Mouse (Mus musculus): ENCODE results near the gene Calml3. TPM values are rescaled to one million over a fixed set of nuclear protein-coding genes. Genes with fewer than 3 reads are reported as not detected.

Gene Calml3
- 0.09 TPM in 1 of 2 replicates, not detected in the other for polyA plus RNA-seq (2012; rRNA removed)

GRCm38 (mm10) chr13:3804186-3804585, at the start of gene Calml3:
TSS of gene Calml3 (minus strand) at chr13:3804316.

GRCm38 (mm10) chr13:3837312-3837807, 33.2 kb upstream of the Calml3 start, which contains the start of gene Calm4:
TSS of gene Calm4 (plus strand) at chr13:3837757.

Other genes starting within 250 kb of the Calml3 start
- 4.8 and 5.1 TPM in 2 replicates for gene Fam208b, start 193.2 kb downstream of the Calml3 start, polyA plus RNA-seq (2012; rRNA removed)
- gene Asb13, start 170.3 kb downstream of the Calml3 start, polyA plus RNA-seq (2012; rRNA removed): 2.2 and 2.7 TPM in 2 replicates
- gene Calm4, start 33.4 kb upstream of the Calml3 start, polyA plus RNA-seq (2012; rRNA removed): not detected in 2 replicates
- not detected in 2 replicates for gene Calm5, start 49.9 kb upstream of the Calml3 start, polyA plus RNA-seq (2012; rRNA removed)
- gene Net1, start 113.9 kb upstream of the Calml3 start, polyA plus RNA-seq (2012; rRNA removed): 25.7 and 27.6 TPM in 2 replicates
- 0.01 TPM in 1 of 2 replicates, not detected in the other for gene Tubal3, start 114.0 kb upstream of the Calml3 start, polyA plus RNA-seq (2012; rRNA removed)
- not detected in 2 replicates for gene Ucn3, start 141.0 kb upstream of the Calml3 start, polyA plus RNA-seq (2012; rRNA removed)
- gene Akr1c14, start 244.7 kb upstream of the Calml3 start, polyA plus RNA-seq (2012; rRNA removed): 0.41 and 0.50 TPM in 2 replicates

Measured in liver, embryonic 14 days (tissue).